In genomic region chrX:85919034-85919433, GRCm38 (mm10) we compare ENCODE assay signal across 8 mouse cellular contexts. TPM values are rescaled to one million over a fixed set of nuclear protein-coding genes. Genes with fewer than 3 reads are reported as not detected.
A peak's percentile ranks its signal among the peaks of the same experiment; 100 is the strongest.
DNase-seq lines count a peak whose midpoint lies in the region; ATAC-seq and TF ChIP-seq lines count a peak whose summit lies in the region.

No protein-coding gene starts in this region.

- H3K79me2 ChIP-seq in MEL (ENCODE audit: control insufficient read depth, insufficient read depth, low read length, poor library complexity): no peaks in the 10 kb centered on the region

- no peaks in the 10 kb centered on the region for H3K36me3 ChIP-seq in MEL (ENCODE audit: control insufficient read depth in 1 of 2, insufficient read depth in 2 of 2, low read length in 2 of 2)
- H3K36me3 ChIP-seq in embryonic facial prominence, embryonic 10.5 days (replicated peaks): no peaks in the 10 kb centered on the region
- no peaks in the 10 kb centered on the region for H3K36me3 ChIP-seq in forebrain, embryonic 15.5 days

- no peak overlapping the region for H3K9ac ChIP-seq in MEL (ENCODE audit: control insufficient read depth, low read depth, low read length, poor library complexity, severe bottlenecking)
- H3K9ac ChIP-seq in forebrain, embryonic 15.5 days (replicated peaks): no peak overlapping the region

- peak overlapping the region in 1 of 2 experiments; percentile 47; a peak in 1 of 4 replicates for H3K4me3 ChIP-seq in MEL (ENCODE audit: control insufficient read depth in 1 of 2, insufficient read depth in 1 of 2, low read depth in 2 of 2, low read length in 2 of 2)
- no peak overlapping the region for H3K4me3 ChIP-seq in embryonic facial prominence, embryonic 10.5 days
- no peak overlapping the region for H3K4me3 ChIP-seq in forebrain, embryonic 15.5 days

- TF ChIP-seq EP300 in MEL (IDR thresholded peaks at IDR 0.05; ENCODE audit: low read depth in 1 of 2, low read length in 2 of 2): no peak

- TF ChIP-seq CTCF in MEL (IDR thresholded peaks at IDR 0.05 in 2 of 3, conservative IDR thresholded peaks at IDR 0.05 in 1 of 3; ENCODE audit: control insufficient read depth in 1 of 3, insufficient read depth in 1 of 3, low read depth in 2 of 3, low read length in 3 of 3, poor library complexity in 1 of 3, severe bottlenecking in 1 of 3): peak; percentile 23 to 62 (median 59)

- intact Hi-C loops in heart, postnatal 25 days (cut with DNase I): loop anchor here (2.0 kb wide), 2 partner anchors 198 to 242 kb away; no protein-coding TSS in a partner anchor

- 29% methylated on average over 3 of the region's 3 CpGs for WGBS in embryonic facial prominence, embryonic 10.5 days
- 56% methylated on average over 3 of the region's 3 CpGs for WGBS in forebrain, embryonic 15.5 days

- no peak overlapping the region for H3K4me2 ChIP-seq in forebrain, embryonic 15.5 days (replicated peaks)

- H3K27me3 ChIP-seq in MEL (ENCODE audit: control insufficient read depth in 1 of 2, insufficient read depth in 2 of 2, low read length in 2 of 2): no peaks in the 10 kb centered on the region
- H3K27me3 ChIP-seq in embryonic facial prominence, embryonic 10.5 days (replicated peaks; ENCODE audit: low read depth, poor library complexity, severe bottlenecking): no peaks in the 10 kb centered on the region
- H3K27me3 ChIP-seq in forebrain, embryonic 15.5 days: no peaks in the 10 kb centered on the region

- peak; percentile 63 for TF ChIP-seq RAD21 in MEL (IDR thresholded peaks at IDR 0.05; ENCODE audit: low read depth, low read length)

- H3K27ac ChIP-seq in MEL (ENCODE audit: control insufficient read depth, low read depth, low read length): no peak overlapping the region
- H3K27ac ChIP-seq in embryonic facial prominence, embryonic 10.5 days (replicated peaks): no peak overlapping the region
- H3K27ac ChIP-seq in forebrain, embryonic 15.5 days (replicated peaks): no peak overlapping the region

- ATAC-seq in forebrain, embryonic 15.5 days (replicated peaks): no peak

- TF ChIP-seq POLR2A in MEL (IDR thresholded peaks at IDR 0.05; ENCODE audit: control insufficient read depth in 1 of 2, insufficient read depth in 1 of 2, low read depth in 1 of 2, low read length in 2 of 2, poor library complexity in 1 of 2): no peak

- peak; percentile 1 to 10 for DNase-seq in heart, adult 9 months (ENCODE audit: low spot score in 2 of 2)
- DNase-seq in heart, postnatal 25 days (ENCODE audit: low spot score): no peak
- peak; percentile 40 for DNase-seq in 3T3-L1 (ENCODE audit: low read depth, low spot score)
- peak; percentile 61 for DNase-seq in MEL (ENCODE audit: low read depth, low spot score)
- DNase-seq in embryonic facial prominence, embryonic 10.5 days (ENCODE audit: low spot score): peak; percentile 13
- peak; percentile 18 to 23 for DNase-seq in layer of hippocampus, postnatal 10 days (ENCODE audit: low spot score in 2 of 2)
- peak; percentile 0 for DNase-seq in skeletal muscle tissue, adult 2 months (ENCODE audit: low read depth, low spot score)

- H3K9me3 ChIP-seq in MEL (replicated peaks; ENCODE audit: insufficient read depth, low read length): no peaks in the 10 kb centered on the region
- H3K9me3 ChIP-seq in embryonic facial prominence, embryonic 10.5 days: no peaks in the 10 kb centered on the region
- H3K9me3 ChIP-seq in forebrain, embryonic 15.5 days: no peaks in the 10 kb centered on the region

- no peaks in the 10 kb centered on the region for H3K4me1 ChIP-seq in MEL (ENCODE audit: control insufficient read depth in 1 of 2, insufficient read depth in 2 of 2, low read length in 2 of 2)
- no peaks in the 10 kb centered on the region for H3K4me1 ChIP-seq in embryonic facial prominence, embryonic 10.5 days
- H3K4me1 ChIP-seq in forebrain, embryonic 15.5 days: no peaks in the 10 kb centered on the region

TF ChIP-seq in MEL, 35 proteins besides CTCF, POLR2A, EP300 and RAD21:
- TF ChIP-seq SMC3 (IDR thresholded peaks at IDR 0.05; ENCODE audit: low read depth, low read length) (peak; percentile 67), BHLHE40 (IDR thresholded peaks at IDR 0.05; ENCODE audit: borderline replicate concordance, low read depth, low read length) (no peak), MAZ (IDR thresholded peaks at IDR 0.05; ENCODE audit: low read depth, low read length) (no peak), CHD2 (IDR thresholded peaks at IDR 0.05; ENCODE audit: low read length) (no peak), ZC3H11A (IDR thresholded peaks at IDR 0.05; ENCODE audit: low read depth, low read length) (peak; percentile 57), KAT2A (conservative IDR thresholded peaks at IDR 0.05; ENCODE audit: low read depth, low read length) (no peak)
TF ChIP-seq in MEL: peak in this region for 2.

RNA-seq across cellular contexts. Expression of gene 5430427O19Rik, which starts 48.9 kb away (rescaled TPM):
- under 1 TPM; 0.08 to 0.16 TPM for total RNA-seq in heart, postnatal 25 days (2021)
- total RNA-seq in MEL (2012; rRNA removed): 1.2 and 1.3 TPM in 2 replicates
- 1 to 10 TPM in 1 of 2 experiments, not detected in 1; 1.7 TPM for polyA plus RNA-seq in MEL (2012; ENCODE audit: insufficient read depth in 1 of 2, insufficient read length in 2 of 2, low read depth in 1 of 2, low replicate concordance in 2 of 2, missing spikeins in 1 of 2)
- polyA plus RNA-seq in embryonic facial prominence, embryonic 10.5 days (2016; fragmentation: Nextera tagmentation; extraction: Ambion mirVana): not detected in 2 replicates
- under 1 TPM; 0.09 to 0.11 TPM for total RNA-seq in layer of hippocampus, postnatal 10 days (2021)
- polyA plus RNA-seq in forebrain, embryonic 15.5 days (2015; fragmentation: Nextera tagmentation; extraction: Ambion mirVana): 0.04 and 0.06 TPM in 2 replicates
